Mouse (Mus musculus) kidney, postnatal 0 days (tissue): ENCODE data around the gene Frk. TPM values are rescaled to one million over a fixed set of nuclear protein-coding genes. Genes with fewer than 3 reads are reported as not detected.
"Not testable (repeated sequence)": the region's sequence is repeated elsewhere in the genome, so short reads cannot be mapped to it uniquely, and the experiment has no call there.

ENCODE experiments used
- ATAC-seq: fragments of 200-750 bp; cut with Nextera tagmentation; replicated peaks from 2 replicates; pipeline ENCODE4 v1.8.0; 2017; ENCODE audit warnings: low read depth, moderate number of reproducible peaks, moderate TSS enrichment, moderate library complexity; ENCODE audit not compliant: low FRiP score
- DNase-seq: peaks from one replicate; pipeline ENCODE4 v3.0.0-alpha.2; 2016; ENCODE audit warnings: low spot score
- H3K27ac ChIP-seq: fragments of 300-500 bp; sonication (generic); 2 replicates; pipeline ENCODE4 v1.5.1; 2014; ENCODE audit warnings: mild to moderate bottlenecking
- H3K27me3 ChIP-seq: fragments of 300-500 bp; sonication (generic); 2 replicates; pipeline ENCODE4 v1.6.1; 2014; ENCODE audit warnings: low read length, mixed read lengths; ENCODE audit not compliant: insufficient read depth
- H3K36me3 ChIP-seq: fragments of 300-500 bp; sonication (generic); 2 replicates; pipeline ENCODE4 v1.6.1; 2014; ENCODE audit warnings: low read length, mixed read lengths; ENCODE audit not compliant: insufficient read depth
- H3K4me1 ChIP-seq: fragments of 300-500 bp; sonication (generic); replicated peaks from 2 replicates; pipeline ENCODE4 v1.6.1; 2014; ENCODE audit warnings: antibody characterized with exemption, low read length, mixed read lengths; ENCODE audit not compliant: insufficient read depth
- H3K4me2 ChIP-seq: fragments of 300-500 bp; sonication (generic); 2 replicates; pipeline ENCODE4 v1.6.1; 2014; ENCODE audit warnings: mild to moderate bottlenecking, low read length, moderate library complexity, mixed read lengths
- H3K4me3 ChIP-seq: fragments of 300-500 bp; sonication (generic); replicated peaks from 2 replicates; pipeline ENCODE4 v1.5.1; 2014; ENCODE audit warnings: low read depth, low read length
- H3K9ac ChIP-seq: fragments of 300-500 bp; sonication (generic); 2 replicates; pipeline ENCODE4 v1.6.1; 2014; ENCODE audit warnings: low read depth, low read length
- H3K9me3 ChIP-seq: fragments of 300-500 bp; sonication (generic); replicated peaks from 2 replicates; pipeline ENCODE4 v1.6.1; 2016; ENCODE audit warnings: low read length, inconsistent platforms, mixed read lengths
- CTCF ChIP-seq: IDR thresholded peaks from 2 replicates; pipeline ENCODE4 v1.5.1; 2016; ENCODE audit warnings: antibody characterized with exemption, low read depth, mild to moderate bottlenecking, moderate library complexity
- WGBS: fragments of 180-500 bp; shearing (Covaris S2); extraction: QIAGEN DNeasy Blood & Tissue Kit; methylation state at CpG from one replicate; pipeline ENCODE4 v1.1.7; 2014; 5-methylcytosine and 5-hydroxymethylcytosine counted together
- polyA plus RNA-seq: library from polyadenylated mRNA; unstranded; fragments of >200 nt; fragmentation: Nextera tagmentation; extraction: Ambion mirVana; gene quantifications from 2 replicates; pipeline ENCODE4 v1.2.1, GENCODE M21; 2015

Frk gene
- polyA plus RNA-seq, 1 experiment from 2014 or later = 20.5 TPM

DNA sequence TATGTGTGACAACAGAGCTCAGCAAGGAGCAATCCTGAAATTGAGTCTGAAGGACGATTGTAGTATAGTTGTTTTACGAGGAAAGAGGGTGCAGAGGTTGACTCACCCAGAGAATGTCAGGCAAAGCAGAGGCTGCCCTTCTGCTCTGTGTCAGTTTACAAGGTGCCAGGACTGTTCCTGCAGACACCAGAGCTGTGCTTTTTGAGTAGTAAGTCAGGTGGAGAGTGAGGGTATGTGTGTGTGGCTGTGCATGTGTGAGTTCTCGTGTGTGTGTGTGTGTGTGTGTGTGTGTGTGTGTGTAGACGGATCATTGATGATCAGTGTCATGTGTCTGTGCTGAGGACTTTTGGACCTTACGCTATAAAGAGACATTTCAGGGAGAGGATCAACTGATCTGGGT lies 68.4 kb downstream of the Frk start:
- no peaks in the 10 kb centered on the region for H3K36me3 ChIP-seq
- 65% methylated on average over 5 of the region's 5 CpGs for WGBS
- no peaks in the 10 kb centered on the region for H3K4me1 ChIP-seq
- no peaks in the 10 kb centered on the region for H3K9me3 ChIP-seq
- ATAC-seq = no peak
- no peaks in the 10 kb centered on the region for H3K27me3 ChIP-seq
- no peak overlapping the region for H3K4me2 ChIP-seq
- no peak overlapping the region for H3K27ac ChIP-seq
- TF ChIP-seq CTCF = no peak
- no peak overlapping the region for H3K9ac ChIP-seq
- no peak for DNase-seq
- H3K4me3 ChIP-seq = no peak overlapping the region

DNA sequence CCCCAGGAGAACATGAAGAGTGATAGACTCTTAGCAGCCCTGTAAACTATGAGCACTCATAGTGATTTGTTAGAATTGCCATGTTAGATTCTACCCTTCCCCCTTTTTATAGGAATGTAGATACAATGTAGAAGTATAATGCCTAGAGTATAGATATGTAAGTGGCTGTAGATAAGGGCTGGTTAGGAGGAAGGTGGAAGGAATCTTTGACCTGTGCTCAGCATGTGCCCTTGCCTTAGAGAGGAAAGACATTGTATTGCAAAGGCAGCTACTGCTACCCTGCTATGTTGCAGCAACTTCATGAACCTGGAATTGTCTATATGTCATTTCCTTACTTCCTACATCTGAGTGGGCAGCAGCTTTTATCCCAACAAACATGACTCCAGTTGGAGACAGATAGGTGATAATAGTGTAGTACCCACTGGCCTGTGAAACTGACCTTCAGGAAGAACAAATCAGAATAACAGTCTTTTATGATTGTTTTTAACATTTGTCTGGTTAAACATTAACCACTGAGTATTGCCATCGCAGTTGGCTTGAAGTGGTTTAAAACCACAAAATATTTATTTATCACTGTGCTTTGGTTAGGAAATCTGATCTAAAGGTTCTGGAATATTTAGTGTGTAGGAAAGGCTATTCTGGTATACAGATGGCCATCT lies 80.4 kb downstream of the Frk start:
- H3K27ac ChIP-seq = no peak overlapping the region
- H3K27me3 ChIP-seq = no peaks in the 10 kb centered on the region
- ATAC-seq (no peak), DNase-seq (no peak)
- H3K4me2 ChIP-seq = no peak overlapping the region
- no peaks in the 10 kb centered on the region for H3K36me3 ChIP-seq
- H3K4me3 ChIP-seq = no peak overlapping the region
- 56% methylated on average over 1 of the region's 1 CpGs for WGBS
- H3K9me3 ChIP-seq = no peaks in the 10 kb centered on the region
- no peaks in the 10 kb centered on the region for H3K4me1 ChIP-seq
- no peak for TF ChIP-seq CTCF
- no peak overlapping the region for H3K9ac ChIP-seq

DNA sequence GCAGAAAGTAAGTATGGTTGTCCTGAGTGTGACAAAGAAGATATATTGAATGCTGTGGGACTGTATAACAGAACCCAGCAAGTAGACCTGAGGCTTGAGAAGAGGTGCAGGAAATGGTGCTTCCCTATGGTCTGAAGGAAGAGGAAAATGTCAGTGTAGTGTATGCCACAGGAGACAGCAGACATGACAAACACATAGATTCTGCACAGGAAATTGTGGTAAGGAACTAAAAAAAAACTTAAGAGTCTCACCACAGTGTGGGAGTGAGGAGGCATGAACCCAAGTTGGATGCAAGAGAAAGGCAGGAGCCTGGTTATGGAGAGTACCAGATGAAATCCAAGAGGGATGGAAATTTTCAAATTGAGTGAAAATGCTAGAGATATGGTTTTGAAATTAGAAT lies 132.3 kb downstream of the Frk start:
- ATAC-seq = no peak
- H3K36me3 ChIP-seq = no peaks in the 10 kb centered on the region
- TF ChIP-seq CTCF = no peak
- H3K4me2 ChIP-seq = no peak overlapping the region
- H3K9ac ChIP-seq = no peak overlapping the region
- no peak overlapping the region for H3K4me3 ChIP-seq
- H3K4me1 ChIP-seq = no peaks in the 10 kb centered on the region
- no peak overlapping the region for H3K27ac ChIP-seq
- no peak for DNase-seq
- H3K9me3 ChIP-seq = no peaks in the 10 kb centered on the region
- H3K27me3 ChIP-seq = no peaks in the 10 kb centered on the region

DNA sequence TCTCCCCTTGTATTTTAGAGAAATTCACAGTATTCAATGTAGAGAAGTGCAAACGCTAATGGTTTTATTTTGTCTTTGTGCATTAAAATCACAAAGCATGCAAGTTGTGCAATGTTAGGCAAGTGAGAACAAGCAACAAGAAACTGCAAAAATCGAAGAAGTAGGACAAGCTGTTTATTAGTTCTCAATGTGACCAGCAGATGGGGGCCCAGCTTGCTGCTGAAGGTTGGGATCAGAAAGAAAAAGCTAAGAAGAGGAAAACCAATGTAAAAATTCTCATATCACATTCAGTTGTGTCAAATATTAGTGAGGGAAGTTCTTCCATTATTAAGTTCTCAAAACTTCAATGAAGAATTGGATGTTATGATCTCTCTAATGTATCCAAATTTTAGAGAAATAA lies 134.0 kb downstream of the Frk start:
- H3K9ac ChIP-seq = no peak overlapping the region
- DNase-seq (peak; percentile 61), ATAC-seq (no peak)
- H3K4me1 ChIP-seq = no peaks in the 10 kb centered on the region
- H3K4me3 ChIP-seq = no peak overlapping the region
- H3K36me3 ChIP-seq = no peaks in the 10 kb centered on the region
- peak; percentile 65 for TF ChIP-seq CTCF
- 68% methylated on average over 2 of the region's 2 CpGs for WGBS
- no peaks in the 10 kb centered on the region for H3K9me3 ChIP-seq
- H3K27me3 ChIP-seq = no peaks in the 10 kb centered on the region
- no peak overlapping the region for H3K4me2 ChIP-seq
- no peak overlapping the region for H3K27ac ChIP-seq

DNA sequence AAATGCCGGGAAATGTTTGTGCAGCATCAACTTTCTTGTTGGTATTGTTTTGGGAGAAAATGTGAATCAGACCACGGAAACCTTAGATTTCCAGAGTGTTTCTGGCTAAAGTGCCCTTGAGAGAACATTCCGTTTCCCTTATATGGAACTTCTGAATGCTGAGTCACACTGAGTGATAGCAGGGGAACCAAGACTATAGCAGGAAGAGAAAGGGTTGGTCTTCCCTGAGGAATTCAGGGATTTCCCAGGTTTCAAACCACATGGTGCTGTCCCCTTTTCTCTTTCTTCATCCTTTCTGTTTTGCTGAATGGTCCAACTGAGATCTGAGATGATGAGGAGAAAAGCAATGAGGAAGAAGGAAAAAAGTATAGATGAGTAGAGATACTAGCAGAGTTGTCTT lies 135.3 kb downstream of the Frk start:
- no peak overlapping the region for H3K9ac ChIP-seq
- WGBS = 54% methylated on average over 3 of the region's 3 CpGs
- H3K27me3 ChIP-seq = no peaks in the 10 kb centered on the region
- no peak overlapping the region for H3K4me3 ChIP-seq
- no peak overlapping the region for H3K27ac ChIP-seq
- no peak for TF ChIP-seq CTCF
- no peaks in the 10 kb centered on the region for H3K9me3 ChIP-seq
- H3K36me3 ChIP-seq = no peaks in the 10 kb centered on the region
- ATAC-seq (no peak), DNase-seq (no peak)
- H3K4me2 ChIP-seq = no peak overlapping the region
- H3K4me1 ChIP-seq = no peaks in the 10 kb centered on the region

DNA sequence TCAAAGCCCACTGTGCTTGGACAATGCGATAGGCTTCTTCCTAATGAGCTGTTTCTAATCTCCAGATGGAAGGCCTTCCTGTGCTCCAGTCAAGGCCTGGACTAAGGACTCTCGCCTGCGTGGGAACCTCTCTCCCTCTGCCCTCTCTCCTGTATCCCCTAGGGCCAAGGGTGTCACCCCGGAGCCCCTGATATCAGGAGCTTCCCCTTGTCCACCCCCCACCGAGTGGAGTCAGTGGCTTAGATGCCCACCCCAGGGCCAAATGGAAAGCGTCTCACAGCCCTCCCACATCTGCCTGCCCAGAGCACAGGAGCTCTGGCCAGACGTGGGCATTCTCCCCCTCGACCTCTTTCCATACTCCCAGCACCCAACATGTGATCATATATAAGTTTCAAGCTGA lies 137.3 kb downstream of the Frk start:
- H3K9me3 ChIP-seq, H3K4me3 ChIP-seq, H3K27ac ChIP-seq, ATAC-seq, H3K27me3 ChIP-seq, H3K4me1 ChIP-seq, DNase-seq, H3K9ac ChIP-seq, H3K36me3 ChIP-seq, H3K4me2 ChIP-seq: not testable (repeated sequence)
- WGBS = 81% methylated on average over 8 of the region's 8 CpGs

DNA sequence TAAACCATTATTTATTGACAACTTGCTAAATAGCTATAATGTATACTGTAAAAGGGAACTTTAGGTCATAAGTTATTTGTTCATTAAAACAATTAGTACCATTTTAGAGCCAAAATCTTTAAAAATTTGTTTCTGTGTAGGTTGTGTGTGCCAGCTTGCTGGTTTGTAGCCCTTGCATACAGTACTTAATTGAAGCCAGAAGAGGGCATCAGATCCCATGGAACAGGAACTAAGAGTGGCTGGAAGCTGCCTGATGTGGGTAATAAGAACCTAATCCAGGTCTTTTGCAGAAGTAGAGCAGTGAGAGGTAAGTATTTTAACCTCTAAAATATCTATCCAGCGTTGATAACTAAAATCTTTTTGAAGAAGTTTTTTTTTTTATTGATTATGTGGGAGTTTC lies 155.0 kb downstream of the Frk start:
- H3K4me1 ChIP-seq = no peaks in the 10 kb centered on the region
- ATAC-seq (no peak), DNase-seq (no peak)
- no peak overlapping the region for H3K4me2 ChIP-seq
- peak; percentile 37 for TF ChIP-seq CTCF
- H3K27ac ChIP-seq = no peak overlapping the region
- H3K9me3 ChIP-seq = no peaks in the 10 kb centered on the region
- H3K36me3 ChIP-seq = no peaks in the 10 kb centered on the region
- no peaks in the 10 kb centered on the region for H3K27me3 ChIP-seq
- H3K4me3 ChIP-seq = no peak overlapping the region
- 72% methylated on average over 1 of the region's 1 CpGs for WGBS
- H3K9ac ChIP-seq = no peak overlapping the region

Other genes starting within 250 kb of the Frk start
- 70.1 and 74.9 TPM in 2 replicates for gene Tspyl1, start 201.2 kb upstream of the Frk start, polyA plus RNA-seq
- gene Tspyl4, start 186.0 kb upstream of the Frk start, polyA plus RNA-seq = 9.4 and 9.9 TPM in 2 replicates
- gene Col10a1, start 93.4 kb upstream of the Frk start, polyA plus RNA-seq = 0.06 and 0.09 TPM in 2 replicates
- gene Nt5dc1, start 64.8 kb upstream of the Frk start, polyA plus RNA-seq = 15.2 and 15.9 TPM in 2 replicates